Mouse (Mus musculus): ENCODE data around the gene Dip2c. TPM values are rescaled to one million over a fixed set of nuclear protein-coding genes. Genes with fewer than 3 reads are reported as not detected.

Dip2c gene
- total and polyA plus RNA-seq, 3 experiments: 0.04 to 0.14 (median 0.08) TPM

DNA sequence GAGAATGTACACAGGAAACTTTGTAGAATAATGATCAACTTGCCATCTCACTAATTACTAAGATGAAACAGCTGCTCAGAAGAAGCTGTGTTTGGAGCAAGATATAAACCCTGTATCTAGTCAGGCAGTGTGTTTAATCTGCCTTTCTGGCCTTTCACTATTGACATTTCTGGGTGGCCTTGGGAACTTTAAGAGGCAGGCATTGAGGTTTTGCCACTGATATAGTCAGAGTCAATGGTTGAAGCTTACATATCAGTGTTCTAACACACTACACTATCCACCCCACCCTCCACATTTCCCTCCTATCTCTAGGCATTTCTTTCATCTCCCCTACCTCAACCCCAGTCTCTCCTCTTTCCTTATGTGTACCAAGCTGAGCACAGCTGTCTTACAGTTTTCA lies 149.9 kb downstream of the Dip2c start:
- no peak overlapping the region for H3K4me2 ChIP-seq (ENCODE audit: insufficient read depth, low read depth, poor library complexity, severe bottlenecking)
- H3K9me3 ChIP-seq (replicated peaks; ENCODE audit: low read length): peaks cover 2% of the 10 kb centered on the region
- no peak overlapping the region for H3K4me3 ChIP-seq (replicated peaks in 1 of 3; ENCODE audit: low read depth in 2 of 3, low read length in 2 of 3, poor library complexity in 1 of 3)
- no peaks in the 10 kb centered on the region for H3K27me3 ChIP-seq (replicated peaks)
- DNase-seq (ENCODE audit: extremely low read depth): no peak
- no peak overlapping the region for H3K9ac ChIP-seq (ENCODE audit: insufficient read depth, low read depth)
- H3K79me2 ChIP-seq (replicated peaks; ENCODE audit: control insufficient read depth, extremely low read depth, insufficient read depth, poor library complexity, severe bottlenecking): no peaks in the 10 kb centered on the region
- TF ChIP-seq ZC3H11A (IDR thresholded peaks at IDR 0.05; ENCODE audit: low read depth, low read length) (no peak), SIN3A (IDR thresholded peaks at IDR 0.05; ENCODE audit: low read length) (no peak), GABPA (IDR thresholded peaks at IDR 0.05; ENCODE audit: insufficient replicate concordance, low read depth, low read length) (no peak)
- H3K27ac ChIP-seq (ENCODE audit: insufficient read depth, low read depth): no peak overlapping the region
- H3K36me3 ChIP-seq (replicated peaks in 1 of 2; ENCODE audit: control insufficient read depth in 1 of 2, insufficient read depth in 1 of 2, low read length in 1 of 2): no peaks in the 10 kb centered on the region
- dilution Hi-C loops (cut with MboI; ENCODE audit: extremely low pct_ligation_motif_present, extremely low pct_unique_long_range_greater_than_20kb, low sequenced_read_pairs): no loop called here
- in situ Hi-C loops (cut with MboI; ENCODE audit: low pct_ligation_motif_present, low pct_unique_long_range_greater_than_20kb, low sequenced_read_pairs): no loop called here
- H3K4me1 ChIP-seq (ENCODE audit: control insufficient read depth in 1 of 2, insufficient read depth in 2 of 2): peaks cover 0 to 7% of the 10 kb centered on the region in 2 experiments; a peak in 2 of 4 replicates

DNA sequence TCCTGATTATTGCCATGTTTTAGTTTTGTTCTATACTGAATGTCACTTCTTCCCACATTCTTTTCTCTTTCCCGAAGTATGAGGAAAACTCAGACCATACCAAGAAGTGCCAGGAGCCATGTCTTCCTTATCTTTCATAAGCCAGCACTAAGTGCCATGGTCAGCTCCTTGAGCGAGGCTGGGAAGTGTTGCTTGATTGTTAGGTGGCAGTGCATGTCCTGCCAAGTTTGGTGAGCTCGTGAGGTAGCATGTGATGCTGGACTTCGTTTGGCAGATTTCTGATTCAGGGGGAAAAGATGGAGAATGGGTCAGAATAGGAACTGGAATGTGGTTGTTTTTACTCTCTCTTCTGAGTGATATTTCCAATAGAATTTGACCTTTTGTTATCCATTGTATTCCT lies 150.5 kb downstream of the Dip2c start:
- no peaks in the 10 kb centered on the region for H3K36me3 ChIP-seq (replicated peaks in 1 of 2; ENCODE audit: control insufficient read depth in 1 of 2, insufficient read depth in 1 of 2, low read length in 1 of 2)
- dilution Hi-C loops (cut with MboI; ENCODE audit: extremely low pct_ligation_motif_present, extremely low pct_unique_long_range_greater_than_20kb, low sequenced_read_pairs) (no loop called here), in situ Hi-C loops (cut with MboI; ENCODE audit: low pct_ligation_motif_present, low pct_unique_long_range_greater_than_20kb, low sequenced_read_pairs) (no loop called here)
- no peak overlapping the region for H3K27ac ChIP-seq (ENCODE audit: insufficient read depth, low read depth)
- no peak for DNase-seq (ENCODE audit: extremely low read depth)
- no peak overlapping the region for H3K9ac ChIP-seq (ENCODE audit: insufficient read depth, low read depth)
- peaks cover 4% of the 10 kb centered on the region for H3K9me3 ChIP-seq (replicated peaks; ENCODE audit: low read length)
- no peak overlapping the region for H3K4me2 ChIP-seq (ENCODE audit: insufficient read depth, low read depth, poor library complexity, severe bottlenecking)
- no peak overlapping the region for H3K4me3 ChIP-seq (replicated peaks in 1 of 3; ENCODE audit: low read depth in 2 of 3, low read length in 2 of 3, poor library complexity in 1 of 3)
- no peak for TF ChIP-seq MYC (IDR thresholded peaks at IDR 0.05; ENCODE audit: low read depth, low read length)
- TF ChIP-seq ZNF384 (IDR thresholded peaks at IDR 0.05; ENCODE audit: low read depth, low read length): no peak
- no peak for TF ChIP-seq ZMIZ1 (IDR thresholded peaks at IDR 0.05; ENCODE audit: low read depth, low read length)
- TF ChIP-seq MAFK (IDR thresholded peaks at IDR 0.05; ENCODE audit: insufficient replicate concordance, low read length): no peak
- TF ChIP-seq POLR2A (IDR thresholded peaks at IDR 0.05; ENCODE audit: low read depth, low read length): no peak
- TF ChIP-seq USF1 (IDR thresholded peaks at IDR 0.05; ENCODE audit: low read depth, low read length): no peak
- no peak for TF ChIP-seq JUN (IDR thresholded peaks at IDR 0.05; ENCODE audit: insufficient read depth, low read depth, low read length)
- TF ChIP-seq BHLHE40 (IDR thresholded peaks at IDR 0.05; ENCODE audit: low read depth, low read length): no peak
- TF ChIP-seq IRF4 (IDR thresholded peaks at IDR 0.05; ENCODE audit: low read depth, low read length): no peak
- TF ChIP-seq NRF1 (IDR thresholded peaks at IDR 0.05; ENCODE audit: low read depth, low read length): no peak
- no peak for TF ChIP-seq CTCF (conservative IDR thresholded peaks at IDR 0.05 in 1 of 2, IDR thresholded peaks at IDR 0.05 in 1 of 2; ENCODE audit: low read depth in 2 of 2, low read length in 2 of 2)
- no peak for TF ChIP-seq NELFE (IDR thresholded peaks at IDR 0.05; ENCODE audit: low read depth, low read length)
- no peak for TF ChIP-seq RCOR1 (conservative IDR thresholded peaks at IDR 0.05; ENCODE audit: low read depth, low read length)
- TF ChIP-seq MEF2A (IDR thresholded peaks at IDR 0.05; ENCODE audit: borderline replicate concordance, low read depth, low read length): no peak
- TF ChIP-seq MAZ (IDR thresholded peaks at IDR 0.05; ENCODE audit: low read depth, low read length): no peak
- TF ChIP-seq ZC3H11A (IDR thresholded peaks at IDR 0.05; ENCODE audit: low read depth, low read length): no peak
- no peak for TF ChIP-seq MAX (IDR thresholded peaks at IDR 0.05; ENCODE audit: low read length)
- TF ChIP-seq GABPA (IDR thresholded peaks at IDR 0.05; ENCODE audit: insufficient replicate concordance, low read depth, low read length): no peak
- no peak for TF ChIP-seq USF2 (conservative IDR thresholded peaks at IDR 0.05; ENCODE audit: low read depth, low read length)
- TF ChIP-seq RAD21 (IDR thresholded peaks at IDR 0.05; ENCODE audit: low read depth, low read length): no peak
- H3K27me3 ChIP-seq (replicated peaks): no peaks in the 10 kb centered on the region
- peaks cover 0 to 7% of the 10 kb centered on the region in 2 experiments; a peak in 2 of 4 replicates for H3K4me1 ChIP-seq (ENCODE audit: control insufficient read depth in 1 of 2, insufficient read depth in 2 of 2)
- no peaks in the 10 kb centered on the region for H3K79me2 ChIP-seq (replicated peaks; ENCODE audit: control insufficient read depth, extremely low read depth, insufficient read depth, poor library complexity, severe bottlenecking)
